Mouse (Mus musculus) heart, adult 11 months (tissue): ENCODE data around the gene Diaph3.
"Not testable (repeated sequence)": the region's sequence is repeated elsewhere in the genome, so short reads cannot be mapped to it uniquely, and the experiment has no call there.

Experiments used
- DNase-seq: peaks from one replicate; pipeline ENCODE4 v3.0.0; 2022

The Diaph3 gene

DNA sequence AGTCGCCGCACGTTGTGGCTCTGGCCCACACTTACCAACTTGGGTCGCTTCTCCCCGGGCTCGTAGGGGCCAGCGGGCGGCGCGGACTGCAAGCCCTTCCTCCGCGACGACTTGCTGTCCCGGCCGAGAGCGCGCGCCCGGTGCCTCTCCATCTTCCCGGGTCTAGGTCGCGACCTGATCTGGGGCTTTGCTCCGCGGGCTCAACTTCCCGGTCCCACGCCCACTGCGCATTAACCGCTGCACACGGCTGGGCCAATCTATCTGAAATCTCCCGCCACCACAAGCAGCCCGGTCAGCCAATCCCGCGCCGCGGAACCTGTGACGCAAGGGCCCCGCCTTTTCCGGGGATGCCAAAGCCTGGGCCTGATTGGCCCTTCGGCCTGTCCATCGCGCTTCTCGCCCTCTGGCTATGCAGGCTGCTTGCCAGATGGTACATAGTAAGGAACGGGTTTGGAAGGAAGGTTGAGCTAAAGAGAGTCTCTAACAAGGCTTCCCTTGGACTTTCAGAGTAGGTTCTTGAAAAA lies at the start of gene Diaph3:
Gene Diaph3, minus strand, starts transcription at position 273 of the 524 bp plus-strand sequence.
- DNase-seq: peak; percentile 99

DNA sequence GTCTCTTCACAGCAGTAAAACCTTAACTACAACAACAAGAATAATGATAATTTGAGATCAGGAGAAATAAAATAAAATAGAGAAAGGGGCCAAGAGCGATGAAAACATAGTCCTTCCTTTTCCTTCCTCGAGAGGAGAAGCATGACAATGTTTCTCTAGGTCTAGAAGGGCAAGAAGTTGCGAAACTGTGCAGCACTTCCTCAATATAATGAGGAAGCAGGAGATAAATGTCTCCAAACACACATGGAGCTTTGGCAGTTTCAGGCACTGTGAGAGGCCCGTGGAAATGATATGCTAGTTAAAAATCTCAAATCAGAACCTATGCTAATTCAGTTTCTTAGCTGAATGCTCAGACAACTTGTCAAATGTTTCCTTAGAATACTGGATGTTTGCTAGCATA lies 49.6 kb upstream of the Diaph3 start:
- DNase-seq: peak; percentile 90

DNA sequence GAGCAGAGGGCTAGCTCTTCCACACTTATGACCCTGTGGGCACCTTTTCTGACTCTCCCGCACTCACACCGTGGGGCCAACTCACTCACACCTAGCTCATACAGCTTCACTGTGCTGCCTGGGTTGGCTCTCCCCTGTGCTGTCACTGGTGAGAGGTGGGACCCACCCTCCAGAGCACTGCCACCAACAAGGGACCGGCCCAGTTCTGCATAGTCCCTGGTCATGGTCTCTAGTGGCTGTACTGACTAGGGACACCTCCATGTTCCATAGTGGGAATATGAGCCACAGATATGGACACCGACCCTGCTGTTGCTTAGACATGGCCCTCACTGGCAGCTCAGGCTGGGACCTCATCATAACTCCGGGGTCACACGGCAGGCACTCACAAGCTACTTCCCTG lies 30.5 kb upstream of the Diaph3 start:
- DNase-seq: no peak

DNA sequence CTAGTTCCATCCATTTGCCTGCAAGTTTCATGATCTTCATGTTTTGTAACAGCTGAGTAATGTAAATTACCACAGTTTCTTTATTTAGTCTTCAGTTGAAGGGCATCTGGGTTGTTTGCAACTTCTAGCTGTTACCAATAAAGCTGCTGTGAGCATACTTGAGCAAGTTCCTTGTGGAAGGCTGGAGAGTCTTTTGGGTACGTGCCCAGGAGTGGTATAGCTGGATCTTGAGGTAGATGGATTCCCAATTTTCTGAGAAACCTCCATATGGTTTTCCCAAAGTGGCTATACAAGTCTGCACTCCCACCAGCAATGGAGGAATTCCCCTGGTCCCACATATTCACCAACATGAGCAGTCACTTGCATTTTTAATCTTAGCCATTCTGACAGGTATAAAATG lies 28.1 kb upstream of the Diaph3 start:
- no peak for DNase-seq

DNA sequence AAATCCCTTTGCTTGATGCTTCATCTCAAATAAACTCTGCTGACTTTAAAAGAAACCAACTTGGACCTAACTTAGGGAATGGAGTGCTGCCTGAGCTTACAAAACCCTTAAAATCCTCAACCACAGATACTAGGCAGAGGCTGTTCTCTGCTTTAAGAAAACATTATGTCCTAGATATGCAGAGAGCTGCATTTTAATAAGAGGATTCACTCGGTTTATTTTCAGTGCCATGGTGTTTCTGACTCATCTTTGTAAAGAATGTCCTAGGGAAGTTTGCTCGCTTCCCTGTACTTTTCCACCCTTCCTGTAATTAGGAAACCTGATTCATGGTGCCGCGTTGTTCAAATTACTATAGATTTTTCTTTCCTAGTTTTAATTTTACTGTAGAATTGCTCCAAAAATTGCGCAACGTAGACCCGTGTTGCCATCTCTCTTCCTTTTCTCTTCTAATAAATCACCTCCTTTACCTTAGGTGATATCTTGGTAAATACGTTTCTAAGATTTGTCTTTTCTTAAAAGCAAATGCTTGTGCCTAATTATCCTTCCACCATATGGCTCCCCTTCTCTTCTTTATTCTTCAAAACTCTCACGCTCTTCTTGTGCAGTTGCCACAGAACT lies 14.7 kb upstream of the Diaph3 start:
- no peak for DNase-seq

DNA sequence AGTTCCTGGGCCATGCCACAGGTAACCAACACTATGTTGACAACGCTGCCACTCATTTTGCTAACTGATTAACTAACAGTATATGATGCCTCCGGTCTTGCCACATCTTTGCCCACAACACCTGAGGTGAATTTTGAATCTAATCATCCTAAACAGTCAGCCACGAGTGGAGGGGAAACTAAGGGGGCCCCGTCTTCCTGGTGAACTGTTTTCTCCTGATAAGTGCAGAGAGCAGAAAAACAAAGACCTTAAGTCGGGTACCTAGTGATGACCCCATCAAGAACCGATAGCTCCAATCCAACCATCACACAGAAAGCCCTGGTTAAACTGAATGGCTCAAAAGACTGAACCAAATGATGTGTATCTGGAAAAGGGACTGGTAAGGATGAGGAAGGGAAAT lies 8.6 kb upstream of the Diaph3 start:
- peak; percentile 81 for DNase-seq

DNA sequence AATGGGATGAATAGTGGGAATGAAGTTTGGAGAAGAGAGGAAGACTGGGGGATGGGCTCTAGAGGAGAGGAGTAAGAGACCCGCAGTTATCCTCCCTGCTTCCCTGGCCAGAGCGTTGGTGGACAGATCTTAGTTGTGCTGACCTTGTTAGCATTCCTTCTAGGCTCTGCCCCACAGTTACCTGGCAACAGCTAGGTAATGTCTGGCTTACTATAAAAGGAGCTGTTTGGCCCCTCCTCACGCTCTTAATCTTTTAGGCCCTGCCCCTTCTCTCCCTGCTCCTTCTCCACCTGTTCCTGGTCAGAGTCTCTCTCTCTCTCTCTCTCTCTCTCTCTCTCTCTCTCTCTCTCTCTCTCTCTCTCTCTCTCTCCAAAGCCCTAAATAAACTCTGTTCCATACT lies 5.7 kb upstream of the Diaph3 start:
- DNase-seq: no peak

DNA sequence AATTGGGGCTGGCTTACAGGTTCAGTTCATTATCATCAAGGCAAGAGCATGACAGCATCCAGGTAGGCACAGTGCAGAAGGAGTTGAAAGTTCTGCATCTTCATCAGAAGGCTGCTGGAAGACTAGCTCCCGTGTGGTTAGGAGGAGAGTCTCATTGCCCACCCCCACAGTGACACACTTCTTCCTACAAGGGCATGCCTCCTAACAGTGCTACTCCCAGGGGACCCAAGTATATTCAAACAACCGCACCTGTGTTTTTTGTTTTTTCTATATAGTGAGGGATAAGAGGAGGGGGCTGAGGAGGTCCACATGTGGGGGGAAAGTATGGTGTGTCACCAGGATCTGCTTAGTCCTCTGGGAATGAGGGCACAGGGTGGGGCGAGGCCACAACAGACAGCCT lies 4.3 kb upstream of the Diaph3 start:
- DNase-seq: no peak

DNA sequence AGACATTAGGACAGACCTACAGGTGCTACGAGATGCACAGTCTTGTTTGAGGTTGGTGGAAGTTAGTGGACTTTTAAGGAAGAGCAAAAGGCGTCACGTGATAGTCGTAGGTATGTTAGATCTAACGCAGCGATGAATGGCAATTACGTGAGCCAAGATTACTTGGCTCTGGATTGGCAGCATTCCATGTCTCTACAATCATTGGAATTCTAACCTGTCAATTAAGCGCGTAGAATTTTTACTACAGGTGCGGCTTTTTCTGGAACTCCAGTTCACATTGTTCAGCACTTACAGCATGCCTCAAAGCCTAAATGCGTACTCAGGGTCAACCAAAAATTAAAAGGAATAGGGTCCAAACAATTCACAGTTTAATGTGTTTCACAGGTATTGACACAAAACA lies 742 bp upstream of the Diaph3 start:
- no peak for DNase-seq

DNA sequence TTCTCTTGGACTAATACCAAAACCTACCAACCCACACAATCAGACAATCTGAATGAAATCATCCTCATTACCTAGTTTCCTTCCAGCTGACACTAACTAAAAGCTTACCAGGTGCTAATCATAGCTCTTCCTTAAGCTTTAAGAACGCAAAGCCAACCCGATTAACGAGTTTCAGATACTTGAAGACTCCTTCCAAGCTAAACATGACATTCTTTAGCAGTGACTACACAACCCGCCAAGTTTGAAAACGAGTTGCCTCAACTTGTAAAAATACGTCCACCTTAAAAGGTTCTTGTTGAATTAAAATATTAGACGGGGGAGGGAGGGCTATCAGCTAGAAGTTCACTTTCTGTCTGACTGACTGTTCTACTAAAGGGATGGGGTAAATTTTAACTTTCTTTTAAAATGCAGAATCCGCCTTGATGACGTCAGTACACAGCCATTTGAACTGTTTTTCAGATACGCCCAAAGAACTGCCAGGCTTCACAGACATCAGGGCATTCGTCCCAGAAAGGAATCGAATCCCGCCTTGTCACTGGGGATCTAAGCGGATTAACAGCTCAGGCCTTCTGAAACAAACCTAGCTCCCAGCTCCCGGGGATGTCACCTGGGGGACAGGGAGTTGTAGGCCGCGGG lies 590 bp downstream of the Diaph3 start:
- DNase-seq: no peak

DNA sequence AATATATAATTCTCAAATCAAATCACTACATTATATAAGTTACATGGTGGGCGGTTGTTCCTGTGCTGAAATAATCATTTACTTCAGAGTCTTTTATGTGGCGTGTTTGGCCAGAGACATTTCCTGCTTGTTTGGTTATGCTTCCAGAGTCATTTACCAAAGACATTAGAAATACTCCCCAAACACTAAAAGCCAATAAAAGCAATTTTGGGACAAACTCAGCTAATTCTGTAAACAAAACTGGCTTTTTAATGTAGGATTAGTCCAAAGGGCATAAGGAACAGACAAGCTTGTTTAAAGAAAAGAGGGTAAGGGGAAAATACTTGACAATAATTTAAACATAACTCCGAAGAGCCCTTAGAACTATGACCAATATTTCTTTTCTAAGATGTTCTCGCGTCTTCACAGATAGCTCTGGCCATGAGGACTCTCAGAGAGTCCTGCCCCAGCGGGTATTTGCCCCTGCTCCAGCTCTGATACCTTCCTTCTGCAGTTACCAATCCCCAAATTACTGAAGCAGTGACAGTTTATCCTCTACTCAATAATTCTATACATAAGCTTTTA lies 14.9 kb downstream of the Diaph3 start:
- no peak for DNase-seq

DNA sequence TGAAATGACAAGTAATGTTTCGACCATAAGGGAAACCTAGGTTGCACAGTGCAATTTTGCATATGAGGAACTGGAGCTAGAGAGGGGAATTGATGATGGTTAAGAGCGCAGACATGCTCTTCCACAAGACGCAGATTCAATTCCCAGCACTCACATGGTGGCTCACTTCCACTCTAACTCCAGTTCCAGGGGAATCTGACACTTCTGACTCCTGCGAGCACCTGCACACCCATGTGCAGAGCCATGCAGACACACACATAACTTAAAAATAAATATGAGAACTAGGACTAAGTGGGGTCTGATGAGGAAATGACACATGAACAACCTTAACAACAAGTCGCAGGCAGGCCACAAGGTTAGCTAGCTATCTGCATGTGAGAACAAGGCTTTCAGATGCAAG lies 15.5 kb downstream of the Diaph3 start:
- no peak for DNase-seq

DNA sequence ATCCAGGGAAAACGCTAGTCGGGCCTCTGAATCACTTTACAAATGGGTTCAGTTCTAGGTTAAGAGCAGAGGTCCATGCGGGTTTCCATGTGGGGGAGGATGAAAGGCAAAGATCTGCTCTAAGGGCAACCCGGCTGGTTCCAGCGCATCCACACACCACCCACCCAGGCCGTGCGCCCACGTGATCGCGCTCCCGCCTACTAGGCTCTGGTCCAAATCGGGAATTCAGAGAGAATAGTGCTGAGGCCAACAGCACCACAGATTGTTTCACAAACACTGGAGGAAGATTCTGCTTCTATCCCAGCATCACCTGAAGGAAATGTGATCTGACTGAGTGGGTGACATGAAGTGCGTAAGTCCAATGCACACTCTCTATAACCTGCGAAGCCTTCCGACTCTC lies 17.9 kb downstream of the Diaph3 start:
- no peak for DNase-seq

DNA sequence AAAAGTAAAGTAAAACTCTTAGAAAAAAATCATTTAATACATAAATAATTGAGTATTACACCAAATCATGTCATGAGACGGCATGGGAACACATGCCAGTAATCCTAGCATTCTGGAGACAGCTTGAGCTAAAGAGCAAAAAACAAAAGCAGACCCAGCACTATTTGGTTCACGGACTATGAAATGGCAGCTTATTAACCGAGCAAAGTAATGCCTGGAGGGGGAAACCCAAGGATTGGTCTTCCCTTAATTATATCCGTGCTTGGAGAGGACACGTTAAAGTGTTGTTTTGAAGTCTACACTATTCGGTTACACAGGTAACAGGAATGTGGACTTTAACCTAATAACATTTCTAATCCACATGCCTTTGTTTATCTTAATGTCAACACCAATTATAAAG lies 19.2 kb downstream of the Diaph3 start:
- DNase-seq: no peak

DNA sequence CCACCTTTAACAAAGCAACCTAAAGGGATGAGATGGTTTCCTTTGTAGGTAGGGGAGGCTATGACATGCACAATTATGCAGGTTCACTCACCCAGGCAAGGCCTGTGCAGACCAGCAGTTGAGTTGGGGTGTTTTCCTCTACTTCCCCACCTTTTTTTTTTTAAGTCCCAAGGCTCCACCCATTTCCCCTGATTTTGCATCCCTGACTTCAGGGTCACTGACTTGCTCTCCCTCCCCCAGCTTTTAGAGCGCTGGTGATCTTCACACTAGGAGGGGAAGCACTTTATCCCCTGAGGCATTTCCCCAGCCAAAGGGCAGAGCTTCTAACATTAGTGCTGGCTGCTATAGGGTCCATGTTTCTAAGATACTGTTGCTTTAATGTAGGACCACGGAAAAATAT lies 30.4 kb downstream of the Diaph3 start:
- DNase-seq: no peak

DNA sequence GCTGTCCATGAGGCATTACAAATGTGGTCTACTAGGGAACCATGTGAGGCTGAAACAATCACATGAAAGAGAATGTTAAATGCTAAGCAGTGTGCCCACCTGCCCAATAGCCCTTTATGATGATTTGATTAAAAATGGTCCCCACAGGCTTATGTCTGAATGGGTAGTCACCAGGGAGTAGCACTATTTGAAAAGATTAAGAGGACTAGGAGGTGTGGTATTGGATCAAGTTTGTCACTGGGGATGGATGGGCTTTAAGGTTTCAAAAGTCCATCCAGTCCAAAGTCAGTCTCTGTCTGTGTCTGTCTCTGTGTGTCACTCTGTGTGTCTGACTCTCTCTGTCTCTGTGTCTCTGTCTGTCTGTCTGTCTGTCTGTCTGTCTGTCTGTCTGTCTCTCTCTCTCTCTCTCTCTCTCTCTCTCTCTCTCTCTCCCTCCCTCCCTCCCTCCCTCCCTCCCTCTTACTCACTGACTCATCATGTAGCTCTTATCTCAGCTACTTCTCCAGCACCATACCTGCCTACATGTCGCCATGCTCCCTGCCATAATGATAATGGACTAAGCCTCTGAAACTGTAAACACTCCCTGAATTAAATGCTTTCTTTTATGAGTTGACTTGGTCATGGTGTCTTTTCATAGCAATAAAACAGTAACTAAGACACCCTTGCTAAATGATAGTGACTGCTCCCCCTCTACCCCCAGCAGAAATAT lies 41.5 kb downstream of the Diaph3 start:
- DNase-seq: no peak

DNA sequence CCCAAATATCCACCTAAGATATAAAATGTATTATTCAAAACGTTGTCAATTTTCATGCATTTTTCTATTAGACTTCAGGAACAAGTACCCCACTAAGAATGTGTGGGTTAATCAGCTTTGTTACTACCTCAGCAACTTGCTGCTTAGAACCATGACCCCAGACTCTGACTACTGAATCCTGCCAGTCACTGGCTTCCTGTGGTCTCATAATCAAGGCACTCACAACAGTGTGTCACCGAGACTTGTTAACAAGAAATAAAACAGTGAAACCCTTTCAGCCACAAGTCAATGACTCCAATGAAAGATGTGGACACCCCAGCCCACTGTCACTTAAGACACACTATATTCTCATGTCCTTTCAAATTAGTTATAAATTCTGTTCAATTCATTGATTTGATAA lies 42.9 kb downstream of the Diaph3 start:
- DNase-seq: no peak

DNA sequence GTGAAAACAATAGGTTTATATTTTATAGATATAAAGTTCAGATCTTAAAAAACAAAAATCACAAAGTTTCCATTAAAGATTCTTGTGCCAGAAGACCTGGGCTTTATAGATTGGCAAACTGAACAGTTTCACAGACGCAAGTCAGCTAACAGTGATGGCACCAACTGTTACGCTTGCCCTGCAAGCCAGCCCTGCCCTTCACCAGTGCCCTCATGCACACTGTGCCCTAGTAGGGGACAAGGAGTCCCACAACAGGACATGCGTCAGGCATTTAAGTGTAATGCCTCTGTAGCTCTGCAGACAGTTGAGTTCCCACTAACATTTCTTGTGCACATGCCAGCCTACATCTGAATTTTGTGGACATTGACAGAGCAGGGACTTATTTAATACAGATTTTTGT lies 49.5 kb downstream of the Diaph3 start:
- no peak for DNase-seq

DNA sequence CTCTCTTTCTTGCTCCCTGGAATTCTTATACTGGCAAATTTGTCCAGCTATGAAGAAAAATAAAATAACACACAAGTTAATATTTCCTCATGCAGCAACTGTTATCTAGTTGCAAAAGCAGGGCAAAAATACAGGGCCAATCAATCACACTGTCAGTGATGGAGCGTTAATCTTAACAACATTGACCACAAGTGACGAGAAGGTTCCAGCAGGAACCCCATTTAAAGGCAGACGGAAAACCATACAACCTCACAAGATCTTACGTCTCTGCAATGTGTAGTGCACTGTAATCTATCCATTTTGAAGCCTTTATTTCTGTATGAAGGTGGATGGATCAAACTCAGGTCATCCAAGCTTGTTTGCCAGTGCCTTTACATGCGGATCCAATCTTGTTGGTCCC lies 49.9 kb downstream of the Diaph3 start:
- no peak for DNase-seq

DNA sequence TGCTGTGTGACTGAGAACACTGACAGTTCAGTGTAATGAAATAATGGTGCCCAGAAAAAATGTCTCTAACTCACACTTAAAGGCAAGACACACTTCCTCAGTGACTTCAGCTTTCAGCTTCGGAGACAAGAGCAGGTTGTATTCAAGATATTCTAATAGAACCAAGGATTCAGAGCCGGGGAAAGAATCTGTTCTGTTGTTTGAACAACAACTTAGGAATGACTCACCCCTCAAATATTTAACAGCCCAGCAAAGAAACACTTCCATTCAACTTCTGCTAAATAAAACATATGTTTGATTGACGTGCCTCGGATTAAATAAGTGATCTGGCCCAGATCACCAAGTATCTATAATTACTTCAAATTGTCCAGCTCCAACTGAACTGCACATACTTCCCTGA lies 52.1 kb downstream of the Diaph3 start:
- no peak for DNase-seq

DNA sequence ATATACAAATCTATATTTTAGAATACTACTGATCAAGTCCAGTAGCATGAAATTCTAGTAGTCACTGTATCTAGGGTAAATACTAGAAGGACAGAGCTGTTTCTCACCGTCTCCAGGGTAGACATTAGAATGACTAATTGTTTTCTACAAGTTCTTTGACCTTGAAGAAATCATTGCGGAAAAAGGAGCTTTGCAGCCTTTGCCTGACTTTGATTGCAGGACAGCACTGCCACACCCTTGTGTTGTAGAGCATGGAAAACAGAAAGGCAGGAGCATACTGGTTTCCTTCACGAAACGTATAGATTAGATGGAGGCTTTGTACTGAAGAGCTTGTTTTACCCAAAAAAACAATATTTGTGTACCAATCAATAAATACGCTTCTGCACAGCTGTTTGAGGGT lies 52.6 kb downstream of the Diaph3 start:
- DNase-seq: no peak

DNA sequence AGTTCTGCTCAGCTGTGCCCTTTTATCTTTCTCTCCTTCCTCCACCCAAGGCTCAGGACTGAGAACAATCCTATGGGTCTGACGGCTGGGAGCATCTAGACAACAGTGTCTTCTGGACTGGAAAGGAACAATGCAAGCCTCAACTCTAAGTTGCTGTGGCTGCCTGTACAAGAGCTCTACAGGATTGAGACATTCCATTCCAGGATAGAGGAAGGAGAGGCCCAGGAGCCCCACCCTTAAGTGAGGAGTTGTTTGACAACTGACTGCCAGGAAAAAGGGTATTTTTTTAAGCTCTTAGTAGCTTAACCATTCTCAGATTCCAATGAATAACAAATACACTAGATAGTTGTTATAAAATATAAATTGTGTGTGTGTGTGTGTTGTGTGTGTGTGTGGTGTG lies 53.0 kb downstream of the Diaph3 start:
- no peak for DNase-seq

DNA sequence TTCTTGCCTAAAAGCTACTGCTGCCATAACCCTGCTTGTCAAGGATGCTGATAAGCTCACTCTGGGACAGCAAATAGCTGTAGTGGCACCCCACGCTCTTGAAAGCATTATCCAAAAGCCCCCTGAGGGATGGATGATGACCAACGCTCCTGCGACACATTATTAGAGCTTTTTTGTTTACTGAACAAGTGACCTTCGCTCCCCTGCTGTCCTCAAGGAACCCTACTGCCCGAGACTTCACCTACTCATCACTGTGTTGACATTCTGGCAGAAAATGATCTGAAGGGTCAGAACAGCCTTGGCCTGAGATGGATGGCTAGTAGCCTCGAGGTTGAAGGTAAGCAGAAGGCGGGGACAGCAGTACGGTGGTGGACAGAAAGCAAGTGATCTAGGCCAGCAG lies 56.1 kb downstream of the Diaph3 start:
- DNase-seq: not testable (repeated sequence)

DNA sequence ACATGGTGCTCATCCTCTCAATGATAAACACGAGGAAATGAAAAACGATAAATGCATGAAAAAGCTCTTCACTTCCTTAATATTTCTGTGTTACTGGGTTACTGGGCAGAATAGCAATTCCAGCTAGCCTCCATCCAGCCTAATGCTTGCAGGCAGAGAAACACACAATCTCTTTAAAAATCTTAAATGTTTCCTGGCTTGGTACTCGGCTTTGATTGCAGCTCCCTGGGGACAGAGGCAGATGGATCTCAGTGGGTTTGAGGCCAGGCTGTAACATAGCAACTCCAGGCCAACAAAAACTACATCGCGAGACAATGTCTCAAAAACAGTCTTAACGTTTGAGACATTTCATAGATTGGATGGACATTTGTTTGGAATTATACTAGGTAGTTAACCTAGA lies 57.1 kb downstream of the Diaph3 start:
- DNase-seq: no peak
